Mouse (Mus musculus) T-helper 1 cell (primary cell): ENCODE results near the gene Ppm1m.

Experiments
- in situ Hi-C: fragments of 300-600 bp; cut with MboI, MseI; formaldehyde crosslinking; loops from one replicate; pipeline ENCODE4 v1.15.1; 2025; ENCODE audit warnings: high pct_unique_total_duplicates

Ppm1m gene

GRCm38 (mm10) chr9:106199535-106200272 is at the start of gene Ppm1m:
Gene Ppm1m, minus strand, starts transcription at chr9:106199746.
- in situ Hi-C loops, result loop anchor here (10.0 to 25.0 kb wide), 2 partner anchors 1105 to 1363 kb away; partner anchors contain the start of genes Hyal2, Rassf1 and Tusc2

- in situ Hi-C loops, result no loop called here
Measured at GRCm38 (mm10) chr9:106242813-106243488, 43.4 kb upstream of the Ppm1m start.

- in situ Hi-C loops, result no loop called here
Measured at GRCm38 (mm10) chr9:106241541-106242164, 42.1 kb upstream of the Ppm1m start.

GRCm38 (mm10) chr9:106237878-106238277 is 38.3 kb upstream of the Ppm1m start:
- in situ Hi-C loops, result no loop called here

GRCm38 (mm10) chr9:106237401-106237800 is 37.9 kb upstream of the Ppm1m start:
- in situ Hi-C loops, result no loop called here

GRCm38 (mm10) chr9:106236818-106237211 is 37.3 kb upstream of the Ppm1m start:
- in situ Hi-C loops, result no loop called here

- in situ Hi-C loops, result no loop called here
Measured at GRCm38 (mm10) chr9:106236156-106236817, 36.7 kb upstream of the Ppm1m start.

- in situ Hi-C loops, result no loop called here
Measured at GRCm38 (mm10) chr9:106235194-106235830, 35.8 kb upstream of the Ppm1m start.

GRCm38 (mm10) chr9:106233953-106234352 is 34.4 kb upstream of the Ppm1m start:
- in situ Hi-C loops, result no loop called here

- in situ Hi-C loops, result no loop called here
Measured at GRCm38 (mm10) chr9:106232956-106233355, 33.4 kb upstream of the Ppm1m start.

- in situ Hi-C loops, result no loop called here
Measured at GRCm38 (mm10) chr9:106231816-106232215, 32.3 kb upstream of the Ppm1m start.

GRCm38 (mm10) chr9:106231220-106231619 is 31.7 kb upstream of the Ppm1m start:
- in situ Hi-C loops, result no loop called here

- in situ Hi-C loops, result no loop called here
Measured at GRCm38 (mm10) chr9:106230734-106231106, 31.2 kb upstream of the Ppm1m start.

- in situ Hi-C loops, result no loop called here
Measured at GRCm38 (mm10) chr9:106230051-106230733, 30.6 kb upstream of the Ppm1m start.

GRCm38 (mm10) chr9:106227790-106228429 is 28.4 kb upstream of the Ppm1m start:
- in situ Hi-C loops, result no loop called here

GRCm38 (mm10) chr9:106226151-106226682 is 26.7 kb upstream of the Ppm1m start:
- in situ Hi-C loops, result no loop called here

- in situ Hi-C loops, result no loop called here
Measured at GRCm38 (mm10) chr9:106225469-106226150, 26.1 kb upstream of the Ppm1m start.

GRCm38 (mm10) chr9:106222994-106223393 is 23.4 kb upstream of the Ppm1m start:
- in situ Hi-C loops, result no loop called here

GRCm38 (mm10) chr9:106222261-106222851 is 22.8 kb upstream of the Ppm1m start, which contains the start of gene Tlr9:
Gene Tlr9, plus strand, starts transcription at chr9:106222598.
- in situ Hi-C loops, result no loop called here
